Mouse (Mus musculus): ENCODE measurements around the gene Olfr1129. TPM values are rescaled to one million over a fixed set of nuclear protein-coding genes. Genes with fewer than 3 reads are reported as not detected.
"Not testable (repeated sequence)": the region's sequence is repeated elsewhere in the genome, so short reads cannot be mapped to it uniquely, and the experiment has no call there.

Gene Olfr1129
- polyA plus RNA-seq (2012; rRNA removed), result not detected in 2 replicates

DNA sequence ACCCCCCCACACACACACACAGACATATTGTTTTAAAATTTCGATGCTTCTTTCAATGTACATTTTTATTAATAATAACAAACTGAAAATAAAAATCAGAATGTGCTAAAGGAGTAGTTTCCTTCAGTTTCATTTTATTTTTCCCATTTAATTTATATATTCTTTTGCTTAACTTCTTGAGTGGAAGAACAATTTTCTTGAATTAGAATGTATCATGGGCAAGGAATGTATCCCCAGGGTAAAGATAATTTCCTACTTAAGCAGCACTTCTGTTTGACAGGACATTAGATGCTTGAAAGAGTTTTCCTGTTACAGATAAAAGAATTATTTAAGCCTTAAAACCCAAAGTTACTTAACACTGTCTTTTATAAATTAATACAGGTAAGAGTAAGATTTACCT lies at the start of gene Olfr1129:
TSS of gene Olfr1129 (plus strand) at position 301 of the 400 bp plus-strand sequence.
- not testable (repeated sequence) for H3K4me1 ChIP-seq (ENCODE audit: control insufficient read depth, insufficient read depth, low read length); H3K27ac ChIP-seq (ENCODE audit: insufficient read depth, low read depth, low read length); H3K36me3 ChIP-seq (ENCODE audit: control insufficient read depth, insufficient read depth, low read length); H3K27me3 ChIP-seq (replicated peaks; ENCODE audit: control insufficient read depth, insufficient read depth, low read length); DNase-seq; H3K4me3 ChIP-seq (ENCODE audit: insufficient read depth, low read depth, low read length)
- 63% methylated on average over 1 of the region's 1 CpGs for WGBS

DNA sequence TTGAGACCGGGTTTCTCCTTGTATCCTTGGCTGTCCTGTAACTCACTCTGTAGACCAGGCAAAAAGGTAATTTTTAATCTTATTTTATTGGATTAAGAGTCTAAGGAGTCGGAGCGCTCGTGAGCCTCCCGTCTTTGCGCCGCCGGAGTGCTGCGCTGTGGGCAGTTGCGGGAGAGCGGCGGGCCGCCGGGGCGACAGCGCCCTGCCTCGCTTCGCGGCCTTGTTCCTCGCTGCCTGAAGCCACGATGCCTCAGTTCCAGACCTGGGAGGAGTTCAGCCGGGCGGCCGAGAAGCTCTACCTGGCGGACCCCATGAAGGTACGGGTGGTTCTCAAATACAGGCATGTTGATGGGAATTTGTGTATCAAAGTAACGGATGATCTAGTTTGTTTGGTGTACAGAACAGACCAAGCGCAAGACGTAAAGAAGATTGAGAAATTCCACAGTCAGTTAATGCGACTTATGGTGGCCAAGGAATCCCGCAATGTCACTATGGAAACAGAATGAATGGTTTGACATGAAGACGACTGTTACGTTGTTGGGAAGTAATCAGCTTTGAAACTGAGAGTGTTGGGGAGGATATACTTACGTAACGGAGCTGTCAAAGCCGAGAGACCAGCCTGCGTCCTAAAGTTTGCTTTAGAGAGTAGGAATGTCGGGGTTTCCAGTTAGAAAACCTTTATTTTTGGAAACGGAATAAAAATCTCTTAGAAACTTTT lies 47.6 kb upstream of the Olfr1129 start:
- H3K4me3 ChIP-seq (ENCODE audit: insufficient read depth, low read depth, low read length); H3K27me3 ChIP-seq (replicated peaks; ENCODE audit: control insufficient read depth, insufficient read depth, low read length); H3K27ac ChIP-seq (ENCODE audit: insufficient read depth, low read depth, low read length); H3K36me3 ChIP-seq (ENCODE audit: control insufficient read depth, insufficient read depth, low read length); DNase-seq; H3K4me1 ChIP-seq (ENCODE audit: control insufficient read depth, insufficient read depth, low read length): not testable (repeated sequence)
- 26% methylated on average over 39 of the region's 39 CpGs for WGBS

DNA sequence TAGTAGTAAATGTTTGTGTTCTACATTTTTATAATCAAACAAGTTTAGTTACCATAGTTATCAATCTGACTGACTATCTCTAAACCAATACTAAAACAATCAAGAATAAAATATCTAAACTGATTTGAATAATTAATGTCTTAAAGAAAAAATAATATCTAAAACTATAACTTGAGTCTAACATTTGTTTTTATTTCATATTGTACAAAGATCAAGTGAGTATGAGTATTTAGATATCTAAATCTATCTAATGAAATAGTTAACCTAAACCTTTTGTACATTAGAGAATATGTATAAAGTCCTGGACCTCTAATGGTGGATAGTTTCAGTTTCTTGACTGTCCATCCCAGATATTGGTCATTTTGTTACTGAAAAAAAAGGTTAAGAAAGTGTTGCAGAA lies 42.2 kb upstream of the Olfr1129 start, which contains the start of gene Olfr153:
TSS of gene Olfr153 (plus strand) at position 301 of the 400 bp plus-strand sequence.
- Histone ChIP-seq H3K27ac (ENCODE audit: insufficient read depth, low read depth, low read length) (no peak within 1 kb of the TSS), H3K27me3 (replicated peaks; ENCODE audit: control insufficient read depth, insufficient read depth, low read length) (no peaks in the 10 kb centered on the region), H3K4me3 (ENCODE audit: insufficient read depth, low read depth, low read length) (no peak within 1 kb of the TSS), H3K36me3 (ENCODE audit: control insufficient read depth, insufficient read depth, low read length) (no peaks in the 10 kb centered on the region), H3K4me1 (ENCODE audit: control insufficient read depth, insufficient read depth, low read length) (no peaks in the 10 kb centered on the region)
- TF ChIP-seq CTCF (conservative IDR thresholded peaks at IDR 0.05; ENCODE audit: insufficient read depth, insufficient read length, low read depth, low read length), result no peak
- TF ChIP-seq POLR2A (IDR thresholded peaks at IDR 0.05; ENCODE audit: low read depth, low read length), result no peak
- no peak for DNase-seq

DNA sequence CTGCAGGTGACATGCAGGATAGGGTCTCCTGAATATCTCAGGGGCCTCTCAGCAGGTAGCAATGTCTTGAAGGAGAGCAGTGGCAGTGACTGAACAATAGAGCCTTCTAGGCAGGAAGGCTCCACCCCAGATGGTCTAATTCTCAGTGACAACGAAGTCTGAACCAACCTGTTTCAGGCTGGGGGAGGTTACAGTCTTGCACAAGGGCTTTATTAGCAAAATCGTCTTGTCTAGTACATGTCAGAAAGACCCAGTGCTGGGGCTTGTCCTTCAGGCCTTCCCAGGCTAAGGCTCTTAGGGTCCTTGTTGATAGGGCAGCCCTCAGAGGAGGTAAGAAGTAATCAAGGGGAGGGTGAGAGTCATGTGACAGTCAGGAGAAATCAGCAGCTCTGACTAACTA lies 38.9 kb upstream of the Olfr1129 start:
- Histone ChIP-seq H3K4me3 (ENCODE audit: insufficient read depth, low read depth, low read length) (no peak overlapping the region), H3K27ac (ENCODE audit: insufficient read depth, low read depth, low read length) (no peak overlapping the region), H3K4me1 (ENCODE audit: control insufficient read depth, insufficient read depth, low read length) (no peaks in the 10 kb centered on the region), H3K27me3 (replicated peaks; ENCODE audit: control insufficient read depth, insufficient read depth, low read length) (no peaks in the 10 kb centered on the region), H3K36me3 (ENCODE audit: control insufficient read depth, insufficient read depth, low read length) (no peaks in the 10 kb centered on the region)
- no peak for DNase-seq
- WGBS, result 54% methylated on average over 2 of the region's 2 CpGs
- no peak for TF ChIP-seq CTCF (conservative IDR thresholded peaks at IDR 0.05; ENCODE audit: insufficient read depth, insufficient read length, low read depth, low read length)
- TF ChIP-seq POLR2A (IDR thresholded peaks at IDR 0.05; ENCODE audit: low read depth, low read length), result no peak

DNA sequence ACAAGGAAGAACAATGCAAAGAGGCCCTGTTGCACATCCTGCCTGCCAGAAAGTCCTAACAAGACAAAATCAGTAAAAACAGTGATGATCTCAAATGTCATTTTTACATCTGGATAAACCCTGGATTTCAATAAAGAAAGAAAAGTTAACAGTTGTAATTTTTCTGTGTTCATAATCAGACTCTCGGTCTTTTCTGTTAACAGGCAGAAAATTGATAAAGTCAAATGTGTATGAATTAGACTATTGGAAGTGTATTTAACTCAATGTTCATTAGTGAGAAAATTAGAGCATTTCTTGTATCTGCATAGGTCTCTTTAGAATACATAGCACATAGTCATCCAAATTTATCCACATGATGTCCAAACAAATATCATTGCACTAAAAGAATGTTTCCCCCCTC lies 28.3 kb upstream of the Olfr1129 start, which contains the start of gene Olfr1128:
TSS of gene Olfr1128 (minus strand) at position 101 of the 400 bp plus-strand sequence.
- Histone ChIP-seq H3K36me3 (ENCODE audit: control insufficient read depth, insufficient read depth, low read length) (no peaks in the 10 kb centered on the region), H3K27me3 (replicated peaks; ENCODE audit: control insufficient read depth, insufficient read depth, low read length) (no peaks in the 10 kb centered on the region), H3K4me1 (ENCODE audit: control insufficient read depth, insufficient read depth, low read length) (no peaks in the 10 kb centered on the region), H3K27ac (ENCODE audit: insufficient read depth, low read depth, low read length) (no peak within 1 kb of the TSS), H3K4me3 (ENCODE audit: insufficient read depth, low read depth, low read length) (no peak within 1 kb of the TSS)
- WGBS, result 70% methylated on average over 1 of the region's 1 CpGs
- no peak for DNase-seq
- no peak for TF ChIP-seq POLR2A (IDR thresholded peaks at IDR 0.05; ENCODE audit: low read depth, low read length)

DNA sequence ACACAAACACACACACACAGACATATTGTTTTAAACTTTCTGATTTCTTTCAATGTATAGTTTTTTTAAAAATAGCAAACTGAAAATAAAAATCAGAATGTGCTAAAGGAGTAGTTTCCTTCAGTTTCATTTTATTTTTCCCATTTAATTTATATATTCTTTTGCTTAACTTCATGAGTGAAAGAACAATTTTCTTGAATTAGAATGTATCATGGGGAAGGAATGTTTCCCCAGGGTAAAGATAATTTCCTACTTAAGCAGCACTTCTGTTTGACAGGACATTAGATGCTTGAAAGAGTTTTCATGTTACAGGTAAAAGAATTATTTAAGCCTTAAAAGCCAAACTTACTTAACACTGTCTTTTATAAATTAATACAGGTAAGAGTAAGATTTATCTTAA lies 32.2 kb downstream of the Olfr1129 start, which contains the start of gene Olfr1130:
TSS of gene Olfr1130 (plus strand) at position 301 of the 400 bp plus-strand sequence.
- H3K4me1 ChIP-seq (ENCODE audit: control insufficient read depth, insufficient read depth, low read length); H3K36me3 ChIP-seq (ENCODE audit: control insufficient read depth, insufficient read depth, low read length); H3K4me3 ChIP-seq (ENCODE audit: insufficient read depth, low read depth, low read length); DNase-seq; H3K27ac ChIP-seq (ENCODE audit: insufficient read depth, low read depth, low read length); H3K27me3 ChIP-seq (replicated peaks; ENCODE audit: control insufficient read depth, insufficient read depth, low read length): not testable (repeated sequence)

DNA sequence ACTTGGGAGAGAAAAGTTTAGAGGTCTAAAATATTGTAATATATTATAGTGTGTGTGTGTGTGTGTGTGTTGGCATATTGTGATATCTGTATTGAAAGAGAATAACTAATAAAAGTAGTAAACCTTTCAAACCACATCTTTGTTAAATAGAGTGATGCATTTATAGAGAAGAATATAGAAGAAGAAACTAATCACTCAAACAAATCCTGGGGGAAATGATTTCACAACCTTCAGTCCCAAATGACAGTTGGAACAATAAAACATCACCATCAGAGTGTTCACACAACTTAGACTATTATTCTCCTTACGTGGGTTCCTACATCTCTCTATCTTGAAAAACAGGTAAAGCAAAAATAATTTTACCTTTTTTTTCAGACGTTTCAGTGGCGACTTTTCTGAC lies 53.1 kb downstream of the Olfr1129 start, which contains the start of gene Olfr1131:
TSS of gene Olfr1131 (plus strand) at position 301 of the 400 bp plus-strand sequence.
- no peak for TF ChIP-seq POLR2A (IDR thresholded peaks at IDR 0.05; ENCODE audit: low read depth, low read length)
- TF ChIP-seq CTCF (conservative IDR thresholded peaks at IDR 0.05; ENCODE audit: insufficient read depth, insufficient read length, low read depth, low read length), result no peak
- Histone ChIP-seq H3K4me1 (ENCODE audit: control insufficient read depth, insufficient read depth, low read length) (no peaks in the 10 kb centered on the region), H3K27ac (ENCODE audit: insufficient read depth, low read depth, low read length) (no peak within 1 kb of the TSS), H3K4me3 (ENCODE audit: insufficient read depth, low read depth, low read length) (no peak within 1 kb of the TSS), H3K27me3 (replicated peaks; ENCODE audit: control insufficient read depth, insufficient read depth, low read length) (no peaks in the 10 kb centered on the region), H3K36me3 (ENCODE audit: control insufficient read depth, insufficient read depth, low read length) (no peaks in the 10 kb centered on the region)
- DNase-seq, result no peak
- 63% methylated on average over 3 of the region's 3 CpGs for WGBS

Other genes starting within 250 kb of the Olfr1129 start
- not detected in 2 replicates for gene Olfr1120, start 219.1 kb upstream of the Olfr1129 start, polyA plus RNA-seq (2012; rRNA removed)
- not detected in 2 replicates for gene Olfr1121, start 204.0 kb upstream of the Olfr1129 start, polyA plus RNA-seq (2012; rRNA removed)
- gene Olfr1122, start 188.1 kb upstream of the Olfr1129 start, polyA plus RNA-seq (2012; rRNA removed), result not detected in 2 replicates
- not detected in 2 replicates for gene Olfr1123, start 157.3 kb upstream of the Olfr1129 start, polyA plus RNA-seq (2012; rRNA removed)
- not detected in 2 replicates for gene Olfr1124, start 143.6 kb upstream of the Olfr1129 start, polyA plus RNA-seq (2012; rRNA removed)
- gene Olfr1126, start 119.9 kb upstream of the Olfr1129 start, polyA plus RNA-seq (2012; rRNA removed), result not detected in 2 replicates
- gene Pramel7, start 76.8 kb upstream of the Olfr1129 start, polyA plus RNA-seq (2012; rRNA removed), result not detected in 2 replicates
- not detected in 2 replicates for gene Pramel6, start 67.3 kb upstream of the Olfr1129 start, polyA plus RNA-seq (2012; rRNA removed)
- gene Olfr153, start 42.1 kb upstream of the Olfr1129 start, polyA plus RNA-seq (2012; rRNA removed), result not detected in 2 replicates
- gene Olfr1128, start 28.4 kb upstream of the Olfr1129 start, polyA plus RNA-seq (2012; rRNA removed), result not detected in 2 replicates
- not detected in 2 replicates for gene Olfr1130, start 32.3 kb downstream of the Olfr1129 start, polyA plus RNA-seq (2012; rRNA removed)
- not detected in 2 replicates for gene Olfr1131, start 53.2 kb downstream of the Olfr1129 start, polyA plus RNA-seq (2012; rRNA removed)
- gene Olfr1132, start 63.6 kb downstream of the Olfr1129 start, polyA plus RNA-seq (2012; rRNA removed), result not detected in 2 replicates
- not detected in 2 replicates for gene Olfr1133, start 73.5 kb downstream of the Olfr1129 start, polyA plus RNA-seq (2012; rRNA removed)
- not detected in 2 replicates for gene Olfr1134, start 84.6 kb downstream of the Olfr1129 start, polyA plus RNA-seq (2012; rRNA removed)
- not detected in 2 replicates for gene Olfr1135, start 99.8 kb downstream of the Olfr1129 start, polyA plus RNA-seq (2012; rRNA removed)
- gene Olfr1136, start 120.0 kb downstream of the Olfr1129 start, polyA plus RNA-seq (2012; rRNA removed), result not detected in 2 replicates
- gene Olfr1137, start 139.3 kb downstream of the Olfr1129 start, polyA plus RNA-seq (2012; rRNA removed), result not detected in 2 replicates
- not detected in 2 replicates for gene Olfr1138, start 166.1 kb downstream of the Olfr1129 start, polyA plus RNA-seq (2012; rRNA removed)
- gene Olfr1140, start 169.8 kb downstream of the Olfr1129 start, polyA plus RNA-seq (2012; rRNA removed), result not detected in 2 replicates
- not detected in 2 replicates for gene Olfr1141, start 180.1 kb downstream of the Olfr1129 start, polyA plus RNA-seq (2012; rRNA removed)
- not detected in 2 replicates for gene Olfr152, start 205.6 kb downstream of the Olfr1129 start, polyA plus RNA-seq (2012; rRNA removed)
- gene Olfr1143, start 226.7 kb downstream of the Olfr1129 start, polyA plus RNA-seq (2012; rRNA removed), result not detected in 2 replicates
- not detected in 2 replicates for gene Olfr1145, start 235.9 kb downstream of the Olfr1129 start, polyA plus RNA-seq (2012; rRNA removed)